Mouse (Mus musculus) bone marrow macrophage, adult 2 months (primary cell): ENCODE data around the gene Exoc4. TPM values are rescaled to one million over a fixed set of nuclear protein-coding genes. Genes with fewer than 3 reads are reported as not detected.

Experiments used
- H3K27ac ChIP-seq: 2 replicates; pipeline ENCODE4 v1.5.1; 2012; ENCODE audit warnings: low read depth, low read length; ENCODE audit not compliant: insufficient read depth
- H3K4me1 ChIP-seq: 2 replicates; pipeline ENCODE4 v1.6.1; 2012; ENCODE audit warnings: low read length; ENCODE audit not compliant: control insufficient read depth, insufficient read depth
- H3K4me3 ChIP-seq: 2 replicates; pipeline ENCODE4 v1.5.1; 2012; ENCODE audit warnings: mild to moderate bottlenecking, low read length, moderate library complexity; ENCODE audit not compliant: insufficient read depth
- CTCF ChIP-seq: IDR thresholded peaks from 2 replicates; pipeline ENCODE4 v1.5.1; 2012; ENCODE audit warnings: low read depth, mild to moderate bottlenecking, low read length, moderate library complexity
- POLR2A ChIP-seq: IDR thresholded peaks from 2 replicates; pipeline ENCODE4 v1.6.1; 2012; ENCODE audit warnings: mild to moderate bottlenecking, low read depth, low read length, borderline replicate concordance
- polyA plus RNA-seq: library from polyadenylated mRNA; stranded (reverse); fragments of >200 nt; gene quantifications from 2 replicates; pipeline ENCODE4 v1.2.4, GENCODE M21; 2012; ENCODE audit not compliant: missing spikeins, insufficient read depth, insufficient read length

Gene Exoc4
- polyA plus RNA-seq, 1 experiment: 42.5 TPM

GRCm38 (mm10) chr6:33305996-33306395 is 57.1 kb downstream of the Exoc4 start:
- TF ChIP-seq CTCF (no peak), POLR2A (no peak)
- Histone ChIP-seq H3K4me1 (peaks cover 4% of the 10 kb centered on the region), H3K27ac (no peak overlapping the region), H3K4me3 (no peak overlapping the region)

DNA sequence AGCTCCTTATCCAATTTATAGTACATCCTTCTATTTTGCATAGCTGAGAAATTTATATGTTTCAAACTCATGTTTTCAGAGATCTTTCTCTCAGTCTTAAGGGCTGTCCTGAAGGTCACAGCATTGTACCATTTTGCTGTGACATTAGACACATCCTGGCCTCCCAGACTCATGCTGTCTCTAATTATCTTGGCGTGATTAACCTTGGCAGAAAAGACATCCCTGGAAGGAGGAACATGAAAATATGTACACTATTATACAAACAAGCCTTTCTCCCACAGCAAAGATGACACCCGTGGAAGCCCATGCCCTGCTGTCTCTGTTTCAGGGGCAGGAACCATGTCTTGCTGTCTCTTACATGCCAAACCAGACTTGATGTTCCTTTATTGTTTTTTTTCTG is 59.8 kb downstream of the Exoc4 start:
- Histone ChIP-seq H3K27ac (no peak overlapping the region), H3K4me1 (peaks cover 10% of the 10 kb centered on the region), H3K4me3 (no peak overlapping the region)
- TF ChIP-seq CTCF: no peak
- TF ChIP-seq POLR2A: no peak

- no peak overlapping the region for H3K4me3 ChIP-seq
- TF ChIP-seq CTCF (no peak), POLR2A (no peak)
- no peak overlapping the region for H3K27ac ChIP-seq
- H3K4me1 ChIP-seq: peaks cover 10% of the 10 kb centered on the region
These were observed 61.6 kb downstream of the Exoc4 start for GRCm38 (mm10) chr6:33310486-33310885.

- TF ChIP-seq POLR2A (no peak), CTCF (no peak)
- Histone ChIP-seq H3K27ac (no peak overlapping the region), H3K4me1 (peaks cover 3% of the 10 kb centered on the region), H3K4me3 (no peak overlapping the region)
These were observed 74.0 kb downstream of the Exoc4 start for GRCm38 (mm10) chr6:33322849-33323248.

DNA sequence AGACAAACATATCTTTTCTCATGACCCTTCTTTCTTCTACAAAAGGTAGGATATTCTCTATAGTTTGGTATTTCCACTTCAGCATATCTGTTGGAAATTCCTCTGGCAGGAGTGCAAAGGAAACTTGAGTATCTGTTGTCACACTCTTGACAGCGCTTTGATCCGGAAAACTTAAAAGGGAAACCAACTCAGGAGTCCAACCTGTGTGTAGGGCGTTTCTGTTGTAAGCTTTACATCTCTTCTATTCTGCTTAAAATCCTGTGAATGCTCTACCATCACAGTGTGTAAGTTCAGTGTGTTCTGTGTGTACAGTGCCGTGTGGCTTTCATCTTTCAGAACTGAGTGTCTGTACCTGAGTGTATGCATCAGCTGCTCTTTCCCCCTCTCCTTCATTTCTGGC is 74.5 kb downstream of the Exoc4 start:
- no peak overlapping the region for H3K4me3 ChIP-seq
- no peak overlapping the region for H3K27ac ChIP-seq
- peaks cover 3% of the 10 kb centered on the region for H3K4me1 ChIP-seq
- no peak for TF ChIP-seq POLR2A
- no peak for TF ChIP-seq CTCF

- Histone ChIP-seq H3K4me1 (no peaks in the 10 kb centered on the region), H3K4me3 (no peak overlapping the region), H3K27ac (no peak overlapping the region)
- no peak for TF ChIP-seq POLR2A
- TF ChIP-seq CTCF: no peak
These were observed 79.4 kb downstream of the Exoc4 start for GRCm38 (mm10) chr6:33328326-33328725.

DNA sequence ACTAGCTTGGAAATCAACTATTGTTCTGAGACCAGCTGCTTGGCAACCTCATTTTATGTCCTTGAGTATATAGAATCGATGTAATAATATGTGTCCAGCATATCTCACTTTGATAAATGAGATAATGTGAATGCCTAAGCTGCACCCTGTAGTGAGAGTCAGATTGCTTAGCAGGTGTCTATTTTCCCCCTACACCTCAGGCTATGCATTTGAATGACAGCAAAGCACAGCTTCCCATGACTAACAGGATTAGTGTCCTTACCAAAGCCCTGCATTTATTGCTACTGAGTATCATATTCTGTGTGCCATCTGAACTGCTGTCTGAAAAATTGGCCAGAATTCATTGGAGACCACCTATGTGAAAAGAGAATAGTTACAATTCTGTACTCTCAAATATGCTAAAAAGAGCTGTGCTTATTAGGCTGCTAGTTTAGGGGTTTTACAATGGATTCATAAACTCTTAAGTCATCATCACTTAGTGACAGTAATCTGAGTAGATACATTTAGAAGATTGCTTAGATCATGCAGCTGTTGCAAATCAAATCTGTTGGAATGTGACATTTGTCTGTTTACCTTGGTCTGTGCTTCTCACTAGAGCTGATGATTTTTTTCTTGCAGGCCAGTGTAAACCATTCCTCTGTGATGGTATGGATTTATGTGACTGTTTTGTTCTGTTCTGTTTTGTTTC is 98.3 kb downstream of the Exoc4 start:
- peaks cover 2% of the 10 kb centered on the region; the same call in 1 of the 2 replicates for H3K4me1 ChIP-seq
- no peak for TF ChIP-seq CTCF
- no peak for TF ChIP-seq POLR2A
- no peak overlapping the region for H3K27ac ChIP-seq
- no peak overlapping the region for H3K4me3 ChIP-seq

DNA sequence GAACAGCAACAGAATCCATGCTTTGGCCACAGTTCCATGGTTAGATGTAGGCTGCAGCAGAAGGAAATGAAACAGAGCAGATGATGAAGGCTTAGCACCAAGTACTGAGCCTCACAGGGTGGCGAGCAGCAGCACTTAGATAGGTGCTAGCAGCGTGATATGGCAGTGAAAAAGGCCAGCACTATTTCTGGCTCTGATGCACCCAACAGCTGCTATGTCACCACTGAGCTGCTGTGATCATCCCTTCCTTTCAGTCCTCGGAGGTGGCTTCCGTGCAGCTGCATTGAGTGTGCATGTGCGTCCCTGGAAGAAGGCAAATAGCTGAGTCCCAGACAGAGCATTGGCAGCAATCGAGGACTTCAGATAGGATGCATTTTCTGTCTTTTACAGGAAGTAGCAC is 112.7 kb downstream of the Exoc4 start:
- Histone ChIP-seq H3K4me1 (no peaks in the 10 kb centered on the region), H3K27ac (no peak overlapping the region), H3K4me3 (no peak overlapping the region)
- TF ChIP-seq CTCF: no peak
- no peak for TF ChIP-seq POLR2A

- Histone ChIP-seq H3K27ac (no peak overlapping the region), H3K4me3 (no peak overlapping the region), H3K4me1 (no peaks in the 10 kb centered on the region)
- TF ChIP-seq CTCF (no peak), POLR2A (no peak)
These were observed 131.6 kb downstream of the Exoc4 start for GRCm38 (mm10) chr6:33380517-33380916.

DNA sequence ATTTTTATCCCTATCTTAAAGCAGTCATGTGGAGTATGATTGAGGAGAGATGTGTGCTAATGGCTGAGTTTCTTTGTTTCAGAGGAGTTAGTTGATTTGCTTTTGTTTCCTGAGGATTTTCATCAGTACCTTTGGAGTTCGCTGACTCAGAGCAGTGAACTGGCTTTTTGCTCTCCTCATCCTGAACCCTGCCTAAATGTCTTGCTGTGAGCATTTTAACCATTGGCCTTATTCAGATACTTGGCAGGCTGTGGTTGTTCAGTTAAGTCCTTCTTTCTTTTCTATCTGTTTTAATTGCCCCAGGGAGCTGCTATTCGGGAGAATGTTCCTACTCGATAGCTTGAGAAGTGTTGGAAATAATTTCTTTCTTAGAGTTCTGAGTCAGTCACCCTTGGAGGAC is 133.3 kb downstream of the Exoc4 start:
- H3K4me3 ChIP-seq: no peak overlapping the region
- TF ChIP-seq POLR2A (no peak), CTCF (no peak)
- no peaks in the 10 kb centered on the region for H3K4me1 ChIP-seq
- H3K27ac ChIP-seq: no peak overlapping the region

DNA sequence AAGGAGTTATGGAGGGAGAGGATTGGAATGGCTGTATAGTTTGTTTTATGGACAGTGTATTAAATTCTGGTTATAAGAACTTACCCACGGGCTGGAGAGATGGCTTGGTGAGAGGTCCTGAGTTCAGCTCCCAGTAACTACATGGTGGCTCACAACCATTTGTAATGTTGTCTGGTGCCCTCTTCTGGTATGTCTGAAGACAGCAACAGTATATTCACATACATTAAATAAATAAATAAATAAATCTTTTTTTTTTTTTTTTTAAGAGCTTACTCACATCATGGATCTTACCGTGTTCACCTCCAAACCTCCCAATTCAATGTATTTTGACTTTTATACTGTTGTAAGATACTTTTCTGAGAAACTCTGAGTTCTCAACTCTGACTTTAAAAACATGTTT is 143.1 kb downstream of the Exoc4 start:
- no peak overlapping the region for H3K4me3 ChIP-seq
- H3K4me1 ChIP-seq: peaks cover 6% of the 10 kb centered on the region
- no peak overlapping the region for H3K27ac ChIP-seq
- no peak for TF ChIP-seq CTCF
- no peak for TF ChIP-seq POLR2A
